ENCODE assay signal across 1 mouse cellular context in genomic region chr12:112798716-112799115, GRCm38 (mm10).
TF ChIP-seq lines count a peak whose summit lies in the region.

No protein-coding gene starts in this region.

TF ChIP-seq in MEL, 35 proteins besides CTCF, POLR2A, EP300 and RAD21:
- TF ChIP-seq UBTF (IDR thresholded peaks at IDR 0.05; ENCODE audit: borderline replicate concordance, insufficient read depth, low read depth, low read length) (no peak), MAFK (IDR thresholded peaks at IDR 0.05; ENCODE audit: borderline replicate concordance, low read depth, low read length) (0 out of 2 replicates have a peak, but pooled peaks have one; percentile 14), ZNF384 (IDR thresholded peaks at IDR 0.05; ENCODE audit: low read depth, low read length) (no peak), POLR2AphosphoS2 (IDR thresholded peaks at IDR 0.05; ENCODE audit: low read length) (no peak), JUND (IDR thresholded peaks at IDR 0.05; ENCODE audit: low read depth, low read length) (no peak), USF1 (IDR thresholded peaks at IDR 0.05; ENCODE audit: low read depth, low read length) (no peak), ZC3H11A (IDR thresholded peaks at IDR 0.05; ENCODE audit: low read depth, low read length) (no peak)
TF ChIP-seq in MEL: peak in this region for 1.
